Mouse (Mus musculus) cortical plate, adult 2 months (tissue): ENCODE measurements around the gene AC124502.3.
"Not testable (repeated sequence)": the region's sequence is repeated elsewhere in the genome, so short reads cannot be mapped to it uniquely, and the experiment has no call there.

Experiments used
- CTCF ChIP-seq: fragments of 200-500 bp; IDR thresholded peaks from 2 replicates; pipeline ENCODE4 v1.5.1; 2011; ENCODE audit warnings: mild to moderate bottlenecking, control low read depth, low read length; ENCODE audit not compliant: insufficient read depth; ENCODE audit errors: extremely low read depth
- POLR2A ChIP-seq: fragments of 200-500 bp; IDR thresholded peaks from 2 replicates; pipeline ENCODE4 v1.6.1; 2011; ENCODE audit warnings: mild to moderate bottlenecking, low read length, control low read depth; ENCODE audit not compliant: insufficient read depth; ENCODE audit errors: extremely low read depth

GRCm38 (mm10) chr19:5003644-5004043, 35.0 kb upstream of the AC124502.3 start:
- not testable (repeated sequence) for TF ChIP-seq CTCF, POLR2A
